Mouse (Mus musculus): ENCODE results near the gene Pus3. TPM values are rescaled to one million over a fixed set of nuclear protein-coding genes. Genes with fewer than 3 reads are reported as not detected.
A peak's percentile ranks its signal among the peaks of the same experiment; 100 is the strongest.

Gene Pus3
- polyA plus RNA-seq, 1 experiment from 2014 or later: 5.2 TPM

GRCm38 (mm10) chr9:35523541-35523940, 34.9 kb upstream of the Pus3 start:
- Histone ChIP-seq H3K27ac (ENCODE audit: low read length) (no peak overlapping the region), H3K36me3 (ENCODE audit: control insufficient read depth, insufficient read depth) (no peaks in the 10 kb centered on the region), H3K4me3 (ENCODE audit: low read depth, low read length) (no peak overlapping the region), H3K9ac (ENCODE audit: low read depth, low read length) (no peak overlapping the region), H3K9me3 (replicated peaks; ENCODE audit: control insufficient read depth, low read length) (no peaks in the 10 kb centered on the region), H3K4me1 (ENCODE audit: control insufficient read depth, low read depth, low read length) (no peaks in the 10 kb centered on the region), H3K27me3 (ENCODE audit: control insufficient read depth, insufficient read depth, low read depth, low read length) (no peaks in the 10 kb centered on the region), H3K4me2 (ENCODE audit: low read depth, low read length) (no peak overlapping the region)
- WGBS (ENCODE audit: insufficient replicate concordance): 62% methylated on average over 5 of the region's 5 CpGs
- ATAC-seq (ENCODE audit: low read depth): no peak

GRCm38 (mm10) chr9:35523941-35524411, 34.4 kb upstream of the Pus3 start:
- Histone ChIP-seq H3K27me3 (ENCODE audit: control insufficient read depth, insufficient read depth, low read depth, low read length) (no peaks in the 10 kb centered on the region), H3K4me3 (ENCODE audit: low read depth, low read length) (no peak overlapping the region), H3K36me3 (ENCODE audit: control insufficient read depth, insufficient read depth) (no peaks in the 10 kb centered on the region), H3K27ac (ENCODE audit: low read length) (no peak overlapping the region), H3K4me2 (ENCODE audit: low read depth, low read length) (no peak overlapping the region), H3K4me1 (ENCODE audit: control insufficient read depth, low read depth, low read length) (no peaks in the 10 kb centered on the region), H3K9me3 (replicated peaks; ENCODE audit: control insufficient read depth, low read length) (no peaks in the 10 kb centered on the region), H3K9ac (ENCODE audit: low read depth, low read length) (no peak overlapping the region)
- 19% methylated on average over 7 of the region's 7 CpGs for WGBS (ENCODE audit: insufficient replicate concordance)
- no peak for ATAC-seq (ENCODE audit: low read depth)

GRCm38 (mm10) chr9:35529141-35529540, 29.3 kb upstream of the Pus3 start:
- 39% methylated on average over 3 of the region's 3 CpGs for WGBS (ENCODE audit: insufficient replicate concordance)
- no peak for ATAC-seq (ENCODE audit: low read depth)
- Histone ChIP-seq H3K4me2 (ENCODE audit: low read depth, low read length) (no peak overlapping the region), H3K4me3 (ENCODE audit: low read depth, low read length) (no peak overlapping the region), H3K36me3 (ENCODE audit: control insufficient read depth, insufficient read depth) (no peaks in the 10 kb centered on the region), H3K4me1 (ENCODE audit: control insufficient read depth, low read depth, low read length) (no peaks in the 10 kb centered on the region), H3K9me3 (replicated peaks; ENCODE audit: control insufficient read depth, low read length) (no peaks in the 10 kb centered on the region), H3K9ac (ENCODE audit: low read depth, low read length) (no peak overlapping the region), H3K27ac (ENCODE audit: low read length) (no peak overlapping the region), H3K27me3 (ENCODE audit: control insufficient read depth, insufficient read depth, low read depth, low read length) (no peaks in the 10 kb centered on the region)

GRCm38 (mm10) chr9:35529796-35530195, 28.6 kb upstream of the Pus3 start:
- no peak overlapping the region for H3K4me2 ChIP-seq (ENCODE audit: low read depth, low read length)
- no peaks in the 10 kb centered on the region for H3K9me3 ChIP-seq (replicated peaks; ENCODE audit: control insufficient read depth, low read length)
- H3K36me3 ChIP-seq (ENCODE audit: control insufficient read depth, insufficient read depth): no peaks in the 10 kb centered on the region
- no peak overlapping the region for H3K27ac ChIP-seq (ENCODE audit: low read length)
- no peaks in the 10 kb centered on the region for H3K27me3 ChIP-seq (ENCODE audit: control insufficient read depth, insufficient read depth, low read depth, low read length)
- WGBS (ENCODE audit: insufficient replicate concordance): 26% methylated on average over 1 of the region's 1 CpGs
- H3K4me1 ChIP-seq (ENCODE audit: control insufficient read depth, low read depth, low read length): no peaks in the 10 kb centered on the region
- H3K9ac ChIP-seq (ENCODE audit: low read depth, low read length): no peak overlapping the region
- H3K4me3 ChIP-seq (ENCODE audit: low read depth, low read length): no peak overlapping the region
- no peak for ATAC-seq (ENCODE audit: low read depth)

GRCm38 (mm10) chr9:35533266-35533665, 25.1 kb upstream of the Pus3 start:
- H3K9me3 ChIP-seq (replicated peaks; ENCODE audit: control insufficient read depth, low read length): no peaks in the 10 kb centered on the region
- 55% methylated on average over 9 of the region's 9 CpGs for WGBS (ENCODE audit: insufficient replicate concordance)
- no peak overlapping the region for H3K4me3 ChIP-seq (ENCODE audit: low read depth, low read length)
- H3K27me3 ChIP-seq (ENCODE audit: control insufficient read depth, insufficient read depth, low read depth, low read length): no peaks in the 10 kb centered on the region
- no peak overlapping the region for H3K27ac ChIP-seq (ENCODE audit: low read length)
- H3K4me1 ChIP-seq (ENCODE audit: control insufficient read depth, low read depth, low read length): no peaks in the 10 kb centered on the region
- H3K9ac ChIP-seq (ENCODE audit: low read depth, low read length): no peak overlapping the region
- ATAC-seq (ENCODE audit: low read depth): no peak
- H3K4me2 ChIP-seq (ENCODE audit: low read depth, low read length): no peak overlapping the region
- H3K36me3 ChIP-seq (ENCODE audit: control insufficient read depth, insufficient read depth): no peaks in the 10 kb centered on the region

GRCm38 (mm10) chr9:35535110-35535509, 23.3 kb upstream of the Pus3 start:
- H3K27me3 ChIP-seq (ENCODE audit: control insufficient read depth, insufficient read depth, low read depth, low read length): no peaks in the 10 kb centered on the region
- H3K4me2 ChIP-seq (ENCODE audit: low read depth, low read length): no peak overlapping the region
- H3K4me1 ChIP-seq (ENCODE audit: control insufficient read depth, low read depth, low read length): no peaks in the 10 kb centered on the region
- ATAC-seq (ENCODE audit: low read depth): peak; percentile 50; the same call in 1 of the 2 replicates
- no peaks in the 10 kb centered on the region for H3K9me3 ChIP-seq (replicated peaks; ENCODE audit: control insufficient read depth, low read length)
- no peak overlapping the region for H3K4me3 ChIP-seq (ENCODE audit: low read depth, low read length)
- WGBS (ENCODE audit: insufficient replicate concordance): 8% methylated on average over 2 of the region's 2 CpGs
- no peak overlapping the region for H3K9ac ChIP-seq (ENCODE audit: low read depth, low read length)
- H3K27ac ChIP-seq (ENCODE audit: low read length): no peak overlapping the region
- no peaks in the 10 kb centered on the region for H3K36me3 ChIP-seq (ENCODE audit: control insufficient read depth, insufficient read depth)

GRCm38 (mm10) chr9:35535876-35536275, 22.5 kb upstream of the Pus3 start:
- WGBS (ENCODE audit: insufficient replicate concordance): 32% methylated on average over 4 of the region's 4 CpGs
- Histone ChIP-seq H3K4me1 (ENCODE audit: control insufficient read depth, low read depth, low read length) (no peaks in the 10 kb centered on the region), H3K9me3 (replicated peaks; ENCODE audit: control insufficient read depth, low read length) (no peaks in the 10 kb centered on the region), H3K27ac (ENCODE audit: low read length) (no peak overlapping the region), H3K4me2 (ENCODE audit: low read depth, low read length) (no peak overlapping the region), H3K27me3 (ENCODE audit: control insufficient read depth, insufficient read depth, low read depth, low read length) (no peaks in the 10 kb centered on the region), H3K9ac (ENCODE audit: low read depth, low read length) (no peak overlapping the region), H3K36me3 (ENCODE audit: control insufficient read depth, insufficient read depth) (no peaks in the 10 kb centered on the region), H3K4me3 (ENCODE audit: low read depth, low read length) (no peak overlapping the region)
- ATAC-seq (ENCODE audit: low read depth): no peak

GRCm38 (mm10) chr9:35539001-35539750, 19.2 kb upstream of the Pus3 start:
- no peak overlapping the region for H3K4me3 ChIP-seq (ENCODE audit: low read depth, low read length)
- H3K27ac ChIP-seq (ENCODE audit: low read length): no peak overlapping the region
- WGBS (ENCODE audit: insufficient replicate concordance): 62% methylated on average over 13 of the region's 13 CpGs
- no peak for ATAC-seq (ENCODE audit: low read depth)
- no peaks in the 10 kb centered on the region for H3K27me3 ChIP-seq (ENCODE audit: control insufficient read depth, insufficient read depth, low read depth, low read length)
- H3K9ac ChIP-seq (ENCODE audit: low read depth, low read length): no peak overlapping the region
- no peaks in the 10 kb centered on the region for H3K9me3 ChIP-seq (replicated peaks; ENCODE audit: control insufficient read depth, low read length)
- no peaks in the 10 kb centered on the region for H3K36me3 ChIP-seq (ENCODE audit: control insufficient read depth, insufficient read depth)
- no peak overlapping the region for H3K4me2 ChIP-seq (ENCODE audit: low read depth, low read length)
- H3K4me1 ChIP-seq (ENCODE audit: control insufficient read depth, low read depth, low read length): no peaks in the 10 kb centered on the region

GRCm38 (mm10) chr9:35541024-35541423, 17.4 kb upstream of the Pus3 start:
- no peak overlapping the region for H3K4me2 ChIP-seq (ENCODE audit: low read depth, low read length)
- H3K4me1 ChIP-seq (ENCODE audit: control insufficient read depth, low read depth, low read length): no peaks in the 10 kb centered on the region
- no peaks in the 10 kb centered on the region for H3K36me3 ChIP-seq (ENCODE audit: control insufficient read depth, insufficient read depth)
- no peak for ATAC-seq (ENCODE audit: low read depth)
- WGBS (ENCODE audit: insufficient replicate concordance): 62% methylated on average over 5 of the region's 5 CpGs
- H3K27me3 ChIP-seq (ENCODE audit: control insufficient read depth, insufficient read depth, low read depth, low read length): no peaks in the 10 kb centered on the region
- H3K4me3 ChIP-seq (ENCODE audit: low read depth, low read length): no peak overlapping the region
- H3K27ac ChIP-seq (ENCODE audit: low read length): no peak overlapping the region
- H3K9me3 ChIP-seq (replicated peaks; ENCODE audit: control insufficient read depth, low read length): no peaks in the 10 kb centered on the region
- H3K9ac ChIP-seq (ENCODE audit: low read depth, low read length): no peak overlapping the region
